Mouse (Mus musculus) forebrain, embryonic 10.5 days (tissue): Measurements from ENCODE around the gene Car15. TPM values are rescaled to one million over a fixed set of nuclear protein-coding genes. Genes with fewer than 3 reads are reported as not detected.

Experiments
- DNase-seq: peaks from one replicate; pipeline ENCODE4 v3.0.0-alpha.2; 2017; ENCODE audit warnings: low spot score; ENCODE audit errors: extremely low spot score
- H3K27ac ChIP-seq: fragments of 300-500 bp; sonication (generic); 2 replicates; pipeline ENCODE4 v1.5.1; 2016; ENCODE audit warnings: mild to moderate bottlenecking
- H3K27me3 ChIP-seq: fragments of 300-500 bp; sonication (generic); 2 replicates; pipeline ENCODE4 v1.6.1; 2016; ENCODE audit warnings: mild to moderate bottlenecking; ENCODE audit not compliant: poor library complexity, severe bottlenecking
- H3K36me3 ChIP-seq: fragments of 300-500 bp; sonication (generic); replicated peaks from 2 replicates; pipeline ENCODE4 v1.6.1; 2016; ENCODE audit warnings: mild to moderate bottlenecking, moderate library complexity
- H3K4me1 ChIP-seq: fragments of 300-500 bp; sonication (generic); 2 replicates; pipeline ENCODE4 v1.6.1; 2016
- H3K4me3 ChIP-seq: fragments of 300-500 bp; sonication (generic); 2 replicates; pipeline ENCODE4 v1.5.1; 2016; ENCODE audit warnings: mild to moderate bottlenecking, moderate library complexity
- H3K9me3 ChIP-seq: fragments of 300-500 bp; sonication (generic); 2 replicates; pipeline ENCODE4 v1.6.1; 2016; ENCODE audit warnings: mild to moderate bottlenecking, moderate library complexity
- whole genome bisulfite sequencing: fragments of 180-500 bp; shearing (Covaris S2); methylation state at CpG from one replicate; pipeline ENCODE4 v1.1.7; 2016; 5-methylcytosine and 5-hydroxymethylcytosine counted together
- polyA plus RNA-seq: library from polyadenylated mRNA; unstranded; fragments of >200 nt; fragmentation: Nextera tagmentation; extraction: Ambion mirVana; gene quantifications from 2 replicates; pipeline ENCODE4 v1.2.1, GENCODE M21; 2016

Gene Car15
- polyA plus RNA-seq = 2.7 and 3.6 TPM in 2 replicates

- Histone ChIP-seq H3K27ac (no peak within 1 kb of the TSS), H3K27me3 (peaks cover 55% of the 10 kb centered on the region), H3K4me3 (no peak within 1 kb of the TSS), H3K9me3 (no peaks in the 10 kb centered on the region), H3K4me1 (peaks cover 15% of the 10 kb centered on the region), H3K36me3 (peaks cover 39% of the 10 kb centered on the region)
- 85% methylated on average over 6 of the region's 6 CpGs for WGBS
- no peak for DNase-seq
Observed at GRCm38 (mm10) chr16:17838051-17838450, at the start of gene Car15. Gene Car15 (minus strand): TSS chr16:17838364.

DNA sequence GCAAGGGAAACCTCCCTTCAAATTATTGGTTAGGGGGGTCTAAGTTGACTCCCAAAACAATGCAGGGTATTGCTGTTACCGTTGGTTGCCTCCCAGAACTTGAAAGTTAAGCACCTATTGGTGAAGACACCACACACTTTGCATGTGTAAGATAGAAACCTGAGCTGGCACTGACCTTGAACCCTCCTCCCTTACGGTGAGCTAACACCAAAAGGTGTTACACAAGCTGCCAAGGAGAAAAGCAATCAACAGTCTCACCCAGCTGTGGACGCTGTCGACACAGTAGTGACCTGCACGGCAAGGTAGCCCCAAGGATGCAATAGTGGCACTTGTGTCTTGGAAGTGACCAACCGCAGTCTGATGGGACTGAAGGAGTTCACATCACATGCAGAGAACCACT lies 46.0 kb upstream of the Car15 start:
- no peak overlapping the region for H3K27ac ChIP-seq
- H3K4me3 ChIP-seq = no peak overlapping the region
- no peak for DNase-seq
- 91% methylated on average over 6 of the region's 6 CpGs for WGBS
- H3K27me3 ChIP-seq = no peaks in the 10 kb centered on the region
- H3K4me1 ChIP-seq = no peaks in the 10 kb centered on the region
- no peaks in the 10 kb centered on the region; the same call in 1 of the 2 replicates for H3K9me3 ChIP-seq
- peaks cover 68% of the 10 kb centered on the region for H3K36me3 ChIP-seq

- Histone ChIP-seq H3K4me1 (no peaks in the 10 kb centered on the region), H3K36me3 (peaks cover 87% of the 10 kb centered on the region), H3K4me3 (no peak overlapping the region), H3K27me3 (no peaks in the 10 kb centered on the region), H3K27ac (no peak overlapping the region), H3K9me3 (no peaks in the 10 kb centered on the region; the same call in 1 of the 2 replicates)
- no peak for DNase-seq
Observed at GRCm38 (mm10) chr16:17882196-17882595, 44.0 kb upstream of the Car15 start.

DNA sequence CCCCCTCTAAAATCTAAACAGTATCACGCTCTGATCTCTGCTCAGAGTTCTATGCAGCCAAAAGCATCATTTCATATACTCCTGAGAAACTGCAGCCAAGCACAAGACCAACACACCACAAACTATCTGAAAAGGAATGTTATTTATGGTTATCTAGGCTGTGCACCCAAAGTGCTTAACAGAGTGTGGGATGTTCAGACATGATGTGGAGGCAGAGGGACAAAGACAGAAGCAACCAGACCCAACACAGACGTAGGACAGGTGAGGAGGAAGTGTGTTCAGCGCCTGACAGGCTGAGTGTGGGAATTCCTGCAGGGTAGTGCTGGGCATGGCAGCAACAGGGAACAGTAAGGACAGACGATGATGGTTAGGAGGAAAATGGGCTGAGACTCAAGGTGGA lies 41.4 kb upstream of the Car15 start:
- Histone ChIP-seq H3K9me3 (no peaks in the 10 kb centered on the region; the same call in 1 of the 2 replicates), H3K27ac (no peak overlapping the region), H3K36me3 (peaks cover 74% of the 10 kb centered on the region), H3K27me3 (no peaks in the 10 kb centered on the region), H3K4me1 (no peaks in the 10 kb centered on the region), H3K4me3 (no peak overlapping the region)
- WGBS = 95% methylated on average over 4 of the region's 4 CpGs
- DNase-seq = no peak

DNA sequence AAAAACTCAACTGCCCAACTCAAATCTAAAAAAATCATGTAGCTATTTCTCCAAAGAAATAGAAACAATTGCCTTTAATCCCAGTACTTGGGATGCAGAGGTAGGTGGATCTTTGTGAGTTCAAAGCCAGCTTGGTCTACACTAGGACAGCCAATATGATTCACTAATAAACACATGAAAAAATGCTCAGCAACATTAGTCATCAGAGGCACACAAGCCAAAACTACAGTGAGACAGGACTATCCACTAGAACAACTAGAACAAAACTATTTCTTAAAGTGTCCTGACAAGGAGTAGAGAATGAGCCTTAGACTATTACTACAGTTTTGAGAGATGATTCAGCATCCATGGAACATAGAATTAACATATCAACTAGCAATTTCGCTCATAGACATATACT lies 37.9 kb upstream of the Car15 start:
- no peaks in the 10 kb centered on the region for H3K4me1 ChIP-seq
- 98% methylated on average over 1 of the region's 1 CpGs for WGBS
- no peaks in the 10 kb centered on the region for H3K27me3 ChIP-seq
- no peak overlapping the region for H3K27ac ChIP-seq
- H3K9me3 ChIP-seq = no peaks in the 10 kb centered on the region; the same call in 1 of the 2 replicates
- no peak for DNase-seq
- H3K36me3 ChIP-seq = peaks cover 71% of the 10 kb centered on the region
- no peak overlapping the region for H3K4me3 ChIP-seq

GRCm38 (mm10) chr16:17875174-17875573 lies 37.0 kb upstream of the Car15 start:
- no peak for DNase-seq
- Histone ChIP-seq H3K27me3 (no peaks in the 10 kb centered on the region), H3K27ac (no peak overlapping the region), H3K36me3 (peaks cover 77% of the 10 kb centered on the region), H3K4me1 (no peaks in the 10 kb centered on the region), H3K4me3 (no peak overlapping the region), H3K9me3 (no peaks in the 10 kb centered on the region; the same call in 1 of the 2 replicates)
- 91% methylated on average over 4 of the region's 4 CpGs for WGBS

- Histone ChIP-seq H3K36me3 (peaks cover 76% of the 10 kb centered on the region), H3K4me1 (no peaks in the 10 kb centered on the region), H3K9me3 (no peaks in the 10 kb centered on the region), H3K27me3 (no peaks in the 10 kb centered on the region), H3K4me3 (no peak overlapping the region), H3K27ac (no peak overlapping the region)
- 75% methylated on average over 4 of the region's 4 CpGs for WGBS
- DNase-seq = no peak
Observed at GRCm38 (mm10) chr16:17872995-17873394, 34.8 kb upstream of the Car15 start.

- H3K9me3 ChIP-seq = no peaks in the 10 kb centered on the region
- peaks cover 75% of the 10 kb centered on the region for H3K36me3 ChIP-seq
- DNase-seq = no peak
- no peak overlapping the region for H3K4me3 ChIP-seq
- H3K27ac ChIP-seq = no peak overlapping the region
- WGBS = 93% methylated on average over 5 of the region's 5 CpGs
- no peaks in the 10 kb centered on the region for H3K4me1 ChIP-seq
- H3K27me3 ChIP-seq = no peaks in the 10 kb centered on the region
Observed at GRCm38 (mm10) chr16:17871248-17871647, 33.1 kb upstream of the Car15 start.

GRCm38 (mm10) chr16:17865770-17866169 lies 27.6 kb upstream of the Car15 start:
- Histone ChIP-seq H3K4me3 (no peak overlapping the region), H3K27me3 (no peaks in the 10 kb centered on the region), H3K27ac (no peak overlapping the region), H3K4me1 (no peaks in the 10 kb centered on the region), H3K9me3 (no peaks in the 10 kb centered on the region), H3K36me3 (peaks cover 84% of the 10 kb centered on the region)
- no peak for DNase-seq
- WGBS = 84% methylated on average over 6 of the region's 6 CpGs

- Histone ChIP-seq H3K9me3 (no peaks in the 10 kb centered on the region), H3K27me3 (no peaks in the 10 kb centered on the region), H3K36me3 (peaks cover 84% of the 10 kb centered on the region), H3K27ac (no peak overlapping the region), H3K4me3 (no peak overlapping the region), H3K4me1 (no peaks in the 10 kb centered on the region)
- WGBS = 91% methylated on average over 2 of the region's 2 CpGs
- no peak for DNase-seq
Observed at GRCm38 (mm10) chr16:17865293-17865692, 27.1 kb upstream of the Car15 start.

DNA sequence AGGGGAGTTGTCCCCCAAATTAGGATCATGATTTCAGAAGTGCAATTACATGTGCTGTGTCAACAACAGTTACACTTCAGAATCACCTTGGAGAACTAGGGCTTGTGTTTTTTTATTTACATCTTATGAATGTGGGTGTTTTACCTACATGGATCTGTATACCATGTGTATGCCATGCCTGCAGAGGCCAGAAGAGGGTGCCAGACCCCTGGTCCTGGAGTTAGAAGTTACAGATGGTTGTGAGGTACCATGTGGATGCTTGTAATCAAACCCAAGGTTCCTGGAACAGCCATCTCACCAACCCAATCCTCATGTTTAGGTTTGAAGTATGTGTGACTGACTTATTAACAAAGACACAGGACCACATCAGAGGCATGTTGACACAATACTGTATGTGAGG lies 20.4 kb upstream of the Car15 start:
- no peak for DNase-seq
- H3K4me1 ChIP-seq = 0 out of 2 replicates have a peak, but pooled peaks cover 5% of the 10 kb centered on the region

DNA sequence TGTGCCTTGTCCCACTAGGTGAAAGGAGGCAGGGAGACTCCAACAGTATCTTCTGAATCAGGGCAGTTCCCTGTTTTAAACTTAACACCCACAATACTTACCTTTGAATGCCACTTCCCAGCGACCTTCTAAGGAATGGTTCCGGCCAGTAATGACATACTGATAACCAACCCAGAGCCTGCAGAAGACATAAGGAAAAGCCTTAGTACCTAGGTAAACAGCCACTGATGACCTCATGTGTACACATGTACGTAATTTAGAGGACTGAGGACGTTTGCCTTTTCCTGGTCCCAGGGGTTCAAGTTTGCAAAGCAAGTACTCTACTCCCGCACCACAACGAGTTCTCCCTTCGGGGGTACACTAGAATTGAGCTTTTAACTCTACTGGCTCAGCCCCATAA lies 19.0 kb upstream of the Car15 start:
- Histone ChIP-seq H3K27me3 (no peaks in the 10 kb centered on the region), H3K9me3 (no peaks in the 10 kb centered on the region), H3K36me3 (peaks cover 95% of the 10 kb centered on the region), H3K4me1 (0 out of 2 replicates have a peak, but pooled peaks cover 5% of the 10 kb centered on the region), H3K4me3 (no peak overlapping the region), H3K27ac (no peak overlapping the region)
- DNase-seq = no peak
- WGBS = 93% methylated on average over 7 of the region's 7 CpGs

More for the DNA sequence above, 20.4 kb upstream of the Car15 start:
- H3K36me3 ChIP-seq = peaks cover 90% of the 10 kb centered on the region
- H3K9me3 ChIP-seq = no peaks in the 10 kb centered on the region
- no peak overlapping the region for H3K4me3 ChIP-seq
- no peak overlapping the region for H3K27ac ChIP-seq
- no peaks in the 10 kb centered on the region for H3K27me3 ChIP-seq

DNA sequence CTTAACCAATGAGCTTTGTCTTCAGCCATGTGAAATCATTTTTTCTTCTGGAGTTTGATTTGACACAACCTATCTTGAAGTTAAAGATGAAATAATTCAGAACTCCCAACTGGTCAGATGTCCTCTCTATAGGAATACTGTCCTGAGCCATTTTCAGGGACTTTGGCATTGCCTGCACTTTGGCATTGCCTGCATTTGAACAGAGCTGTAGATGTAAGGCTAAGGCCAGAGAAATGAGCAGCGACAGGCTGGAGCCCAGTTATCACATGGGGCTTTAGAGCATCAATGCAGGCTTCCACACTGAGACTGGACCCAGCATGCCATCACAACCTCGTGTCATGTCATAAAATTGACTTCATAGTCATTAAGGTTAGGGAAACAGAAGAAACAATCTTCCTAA lies 15.1 kb upstream of the Car15 start:
- 0 out of 2 replicates have a peak, but pooled peaks cover 5% of the 10 kb centered on the region for H3K4me1 ChIP-seq
- peaks cover 95% of the 10 kb centered on the region for H3K36me3 ChIP-seq
- H3K9me3 ChIP-seq = no peaks in the 10 kb centered on the region
- no peak overlapping the region for H3K27ac ChIP-seq
- DNase-seq = no peak
- no peaks in the 10 kb centered on the region for H3K27me3 ChIP-seq
- H3K4me3 ChIP-seq = no peak overlapping the region
- 89% methylated on average over 2 of the region's 2 CpGs for WGBS

GRCm38 (mm10) chr16:17851860-17852259 lies 13.7 kb upstream of the Car15 start:
- 89% methylated on average over 1 of the region's 1 CpGs for WGBS

More at GRCm38 (mm10) chr16:17851860-17852259, 13.7 kb upstream of the Car15 start:
- Histone ChIP-seq H3K4me1 (0 out of 2 replicates have a peak, but pooled peaks cover 4% of the 10 kb centered on the region), H3K27me3 (no peaks in the 10 kb centered on the region), H3K9me3 (no peaks in the 10 kb centered on the region), H3K4me3 (no peak overlapping the region), H3K36me3 (peaks cover 95% of the 10 kb centered on the region), H3K27ac (no peak overlapping the region)
- no peak for DNase-seq
